Mouse (Mus musculus) olfactory bulb, adult 2 months (tissue): Measurements from ENCODE around the gene Mcu.

Experiments used
- CTCF ChIP-seq: fragments of 200-500 bp; IDR thresholded peaks from 2 replicates; pipeline ENCODE4 v1.5.1; 2012; ENCODE audit warnings: low read depth, mild to moderate bottlenecking, low read length, moderate library complexity; ENCODE audit not compliant: insufficient read depth
- POLR2A ChIP-seq: fragments of 200-500 bp; IDR thresholded peaks from 2 replicates; pipeline ENCODE4 v1.6.1; 2012; ENCODE audit warnings: mild to moderate bottlenecking, low read depth, low read length, moderate library complexity; ENCODE audit not compliant: insufficient read depth

DNA sequence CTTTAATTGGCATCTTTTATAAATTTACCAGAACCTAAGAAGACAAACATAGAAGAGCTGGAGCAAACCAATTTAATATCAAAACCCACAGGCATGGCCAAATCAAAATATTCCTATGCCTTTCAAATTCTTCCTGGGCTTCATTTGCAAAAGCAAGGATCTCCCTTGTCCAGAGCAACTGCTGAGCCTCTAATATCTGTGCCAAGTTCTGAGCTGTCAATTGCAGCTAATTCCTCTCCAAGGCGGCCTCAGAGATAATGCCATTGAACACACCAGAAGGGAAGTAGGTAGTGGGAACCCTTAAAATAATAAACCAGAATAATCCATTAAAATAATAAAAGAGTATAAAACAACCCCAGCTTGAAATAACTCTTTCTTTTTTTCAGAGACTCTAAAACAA lies 64.0 kb downstream of the Mcu start:
- TF ChIP-seq CTCF (no peak), POLR2A (no peak)
